Mouse (Mus musculus): Measurements from ENCODE around the gene Cnot1. TPM values are rescaled to one million over a fixed set of nuclear protein-coding genes. Genes with fewer than 3 reads are reported as not detected.

Cnot1 gene
- polyA plus RNA-seq, 1 experiment from 2014 or later, result 76.9 TPM

GRCm38 (mm10) chr8:95676631-95677030 lies 130.6 kb downstream of the Cnot1 start, which contains the start of gene Ndrg4:
TSS of gene Ndrg4 (plus strand) at chr8:95676980.
- Histone ChIP-seq H3K27me3 (ENCODE audit: control insufficient read depth, insufficient read depth, low read length) (0 out of 2 replicates have a peak, but pooled peaks cover 14% of the 10 kb centered on the region), H3K4me2 (ENCODE audit: low read length) (peak within 1 kb of the TSS; percentile 82), H3K9me3 (ENCODE audit: control insufficient read depth, low read length) (no peaks in the 10 kb centered on the region), H3K4me1 (ENCODE audit: control insufficient read depth, insufficient read depth, low read length) (peaks cover 9% of the 10 kb centered on the region; the same call in 1 of the 2 replicates), H3K27ac (replicated peaks; ENCODE audit: low read depth, low read length) (peak within 1 kb of the TSS; percentile 45; the same call in 1 of the 2 replicates), H3K9ac (replicated peaks; ENCODE audit: low read length) (peak within 1 kb of the TSS; percentile 80), H3K36me3 (ENCODE audit: control insufficient read depth, insufficient read depth, low read length) (no peaks in the 10 kb centered on the region), H3K4me3 (replicated peaks; ENCODE audit: low read depth, low read length) (peak within 1 kb of the TSS; percentile 67)
- ATAC-seq (ENCODE audit: low FRiP score, low TSS enrichment), result no peak
- 49% methylated on average over 9 of the region's 9 CpGs for WGBS
- DNase-seq, result no peak

GRCm38 (mm10) chr8:95672811-95673210 lies 134.5 kb downstream of the Cnot1 start:
- H3K27me3 ChIP-seq (ENCODE audit: control insufficient read depth, insufficient read depth, low read length), result 0 out of 2 replicates have a peak, but pooled peaks cover 10% of the 10 kb centered on the region
- no peak overlapping the region for H3K4me3 ChIP-seq (replicated peaks; ENCODE audit: low read depth, low read length)
- no peak overlapping the region for H3K9ac ChIP-seq (replicated peaks; ENCODE audit: low read length)
- no peak overlapping the region for H3K27ac ChIP-seq (replicated peaks; ENCODE audit: low read depth, low read length)
- ATAC-seq (ENCODE audit: low FRiP score, low TSS enrichment) (no peak), DNase-seq (no peak)
- no peaks in the 10 kb centered on the region for H3K36me3 ChIP-seq (ENCODE audit: control insufficient read depth, insufficient read depth, low read length)
- no peaks in the 10 kb centered on the region for H3K9me3 ChIP-seq (ENCODE audit: control insufficient read depth, low read length)
- no peaks in the 10 kb centered on the region for H3K4me1 ChIP-seq (ENCODE audit: control insufficient read depth, insufficient read depth, low read length)
- 84% methylated on average over 5 of the region's 5 CpGs for WGBS
- H3K4me2 ChIP-seq (ENCODE audit: low read length), result no peak overlapping the region

- DNase-seq (no peak), ATAC-seq (ENCODE audit: low FRiP score, low TSS enrichment) (no peak)
- H3K9me3 ChIP-seq (ENCODE audit: control insufficient read depth, low read length), result no peaks in the 10 kb centered on the region
- H3K4me2 ChIP-seq (ENCODE audit: low read length), result no peak overlapping the region
- no peak overlapping the region for H3K4me3 ChIP-seq (replicated peaks; ENCODE audit: low read depth, low read length)
- H3K9ac ChIP-seq (replicated peaks; ENCODE audit: low read length), result no peak overlapping the region
- 91% methylated on average over 6 of the region's 6 CpGs for WGBS
- no peaks in the 10 kb centered on the region for H3K4me1 ChIP-seq (ENCODE audit: control insufficient read depth, insufficient read depth, low read length)
- H3K36me3 ChIP-seq (ENCODE audit: control insufficient read depth, insufficient read depth, low read length), result no peaks in the 10 kb centered on the region
- H3K27me3 ChIP-seq (ENCODE audit: control insufficient read depth, insufficient read depth, low read length), result 0 out of 2 replicates have a peak, but pooled peaks cover 2% of the 10 kb centered on the region
- H3K27ac ChIP-seq (replicated peaks; ENCODE audit: low read depth, low read length), result no peak overlapping the region
Observed at GRCm38 (mm10) chr8:95671861-95672260, 135.4 kb downstream of the Cnot1 start.

- H3K4me1 ChIP-seq (ENCODE audit: control insufficient read depth, insufficient read depth, low read length), result no peaks in the 10 kb centered on the region
- no peak overlapping the region for H3K4me2 ChIP-seq (ENCODE audit: low read length)
- no peak for DNase-seq
- H3K9ac ChIP-seq (replicated peaks; ENCODE audit: low read length), result no peak overlapping the region
- no peaks in the 10 kb centered on the region for H3K9me3 ChIP-seq (ENCODE audit: control insufficient read depth, low read length)
- WGBS, result 85% methylated on average over 2 of the region's 2 CpGs
- H3K4me3 ChIP-seq (replicated peaks; ENCODE audit: low read depth, low read length), result no peak overlapping the region
- no peaks in the 10 kb centered on the region for H3K27me3 ChIP-seq (ENCODE audit: control insufficient read depth, insufficient read depth, low read length)
- no peak for ATAC-seq (ENCODE audit: low FRiP score, low TSS enrichment)
- no peaks in the 10 kb centered on the region for H3K36me3 ChIP-seq (ENCODE audit: control insufficient read depth, insufficient read depth, low read length)
- H3K27ac ChIP-seq (replicated peaks; ENCODE audit: low read depth, low read length), result no peak overlapping the region
Observed at GRCm38 (mm10) chr8:95669967-95670366, 137.3 kb downstream of the Cnot1 start.

Small RNA genes lying within 50 kb of the gene (microRNA-seq; reads per million reads assigned to microRNA genes)
- gene Mir7073, result 2.1 reads per million, percentile 12 among the genes with 10 or more reads in this experiment

Other genes starting within 250 kb of the Cnot1 start
- not detected in 2 replicates for gene Prss54, start 231.1 kb downstream of the Cnot1 start, polyA plus RNA-seq (2014; fragmentation: Nextera tagmentation; extraction: Ambion mirVana)
- 6.2 and 8.1 TPM in 2 replicates for gene Gins3, start 174.0 kb downstream of the Cnot1 start, polyA plus RNA-seq (2014; fragmentation: Nextera tagmentation; extraction: Ambion mirVana)
- 276 and 287 TPM in 2 replicates for gene Ndrg4, start 130.5 kb downstream of the Cnot1 start, polyA plus RNA-seq (2014; fragmentation: Nextera tagmentation; extraction: Ambion mirVana)
- 28.3 and 32.8 TPM in 2 replicates for gene Setd6, start 91.6 kb downstream of the Cnot1 start, polyA plus RNA-seq (2014; fragmentation: Nextera tagmentation; extraction: Ambion mirVana)
- gene Sap18b, start 17.9 kb upstream of the Cnot1 start, polyA plus RNA-seq (2014; fragmentation: Nextera tagmentation; extraction: Ambion mirVana), result 225 and 233 TPM in 2 replicates
- gene Slc38a7, start 46.1 kb upstream of the Cnot1 start, polyA plus RNA-seq (2014; fragmentation: Nextera tagmentation; extraction: Ambion mirVana), result 27.0 and 27.5 TPM in 2 replicates
- gene Got2, start 81.1 kb upstream of the Cnot1 start, polyA plus RNA-seq (2014; fragmentation: Nextera tagmentation; extraction: Ambion mirVana), result 84.6 and 215 TPM in 2 replicates

Measured in midbrain, embryonic 14.5 days (tissue).